Mouse (Mus musculus) cortical plate, adult 2 months (tissue): Measurements from ENCODE around the gene Hoxb1. TPM values are rescaled to one million over a fixed set of nuclear protein-coding genes. Genes with fewer than 3 reads are reported as not detected.

ENCODE experiments used
- H3K27ac ChIP-seq: fragments of 200-500 bp; 2 replicates; pipeline ENCODE4 v1.5.1; 2012; ENCODE audit warnings: low read length, control low read depth, inconsistent platforms; ENCODE audit not compliant: insufficient read depth
- H3K4me1 ChIP-seq: fragments of 200-500 bp; 2 replicates; pipeline ENCODE4 v1.6.1; 2011; ENCODE audit warnings: low read length; ENCODE audit not compliant: control insufficient read depth, insufficient read depth
- H3K4me3 ChIP-seq: fragments of 200-500 bp; 2 replicates; pipeline ENCODE4 v1.5.1; 2011; ENCODE audit warnings: mild to moderate bottlenecking, low read length, control low read depth; ENCODE audit not compliant: insufficient read depth
- CTCF ChIP-seq: fragments of 200-500 bp; IDR thresholded peaks from 2 replicates; pipeline ENCODE4 v1.5.1; 2011; ENCODE audit warnings: mild to moderate bottlenecking, control low read depth, low read length; ENCODE audit not compliant: insufficient read depth; ENCODE audit errors: extremely low read depth
- POLR2A ChIP-seq: fragments of 200-500 bp; IDR thresholded peaks from 2 replicates; pipeline ENCODE4 v1.6.1; 2011; ENCODE audit warnings: mild to moderate bottlenecking, low read length, control low read depth; ENCODE audit not compliant: insufficient read depth; ENCODE audit errors: extremely low read depth
- polyA plus RNA-seq: library from polyadenylated mRNA; depleted of rRNA; stranded (reverse); fragments of >200 nt; gene quantifications from 2 replicates; pipeline ENCODE4 v1.2.3, GENCODE M21; 2012

Gene Hoxb1
- polyA plus RNA-seq, 1 experiment: not detected

- H3K4me1 ChIP-seq: no peaks in the 10 kb centered on the region
- H3K27ac ChIP-seq: no peak overlapping the region
- TF ChIP-seq CTCF: no peak
- TF ChIP-seq POLR2A: no peak
- no peak overlapping the region for H3K4me3 ChIP-seq
Measured at GRCm38 (mm10) chr11:96383381-96383780, 17.8 kb downstream of the Hoxb1 start.

GRCm38 (mm10) chr11:96387635-96388034 is 22.1 kb downstream of the Hoxb1 start:
- TF ChIP-seq POLR2A (no peak), CTCF (no peak)
- H3K4me1 ChIP-seq: no peaks in the 10 kb centered on the region

DNA sequence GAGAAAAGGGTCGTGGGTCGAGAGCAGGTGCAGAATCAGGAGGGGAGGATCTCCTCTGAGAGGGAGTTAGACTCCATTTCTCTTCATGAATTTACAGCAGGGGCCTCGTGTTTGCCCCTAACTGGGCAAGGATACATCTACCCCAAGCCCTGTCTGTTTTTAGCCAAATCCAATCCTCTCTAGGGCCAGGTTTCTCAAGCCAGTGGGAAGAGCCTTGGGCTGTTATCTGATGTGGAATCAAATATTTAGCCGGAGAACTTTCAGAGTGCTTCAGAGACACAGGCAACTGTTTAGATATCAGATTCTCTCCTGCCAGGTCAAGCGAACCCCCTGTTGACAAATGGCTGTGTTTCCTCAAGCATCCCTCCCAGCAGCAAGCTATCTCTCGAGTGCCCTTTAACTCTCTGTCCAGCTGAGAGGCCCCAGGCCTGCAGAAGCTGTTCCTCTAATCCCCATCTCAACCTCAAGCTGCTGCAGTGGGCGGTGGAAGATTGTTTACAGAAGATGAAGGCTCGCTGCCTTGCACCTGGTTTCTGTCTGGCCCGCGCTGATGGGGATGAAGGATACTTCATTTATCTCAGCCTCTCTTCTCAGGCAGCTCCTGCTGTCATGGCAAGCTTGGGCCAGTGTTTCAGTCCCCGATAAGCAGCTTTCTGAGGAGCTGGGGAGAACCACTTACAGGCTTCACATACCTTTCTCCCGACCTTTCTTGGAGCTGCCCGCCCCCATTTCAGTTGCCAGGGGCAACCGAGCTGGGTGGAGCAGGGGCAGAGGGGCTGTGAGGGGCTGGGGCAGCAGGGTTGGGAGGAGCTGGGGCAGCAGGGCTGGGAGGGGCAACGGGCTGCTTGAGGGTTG is 31.4 kb downstream of the Hoxb1 start:
- TF ChIP-seq CTCF: no peak
- no peak for TF ChIP-seq POLR2A
- H3K4me1 ChIP-seq: no peaks in the 10 kb centered on the region
- H3K4me3 ChIP-seq: no peak overlapping the region
- no peak overlapping the region for H3K27ac ChIP-seq

More at GRCm38 (mm10) chr11:96387635-96388034, 22.1 kb downstream of the Hoxb1 start:
- H3K4me3 ChIP-seq: no peak overlapping the region
- no peak overlapping the region for H3K27ac ChIP-seq

DNA sequence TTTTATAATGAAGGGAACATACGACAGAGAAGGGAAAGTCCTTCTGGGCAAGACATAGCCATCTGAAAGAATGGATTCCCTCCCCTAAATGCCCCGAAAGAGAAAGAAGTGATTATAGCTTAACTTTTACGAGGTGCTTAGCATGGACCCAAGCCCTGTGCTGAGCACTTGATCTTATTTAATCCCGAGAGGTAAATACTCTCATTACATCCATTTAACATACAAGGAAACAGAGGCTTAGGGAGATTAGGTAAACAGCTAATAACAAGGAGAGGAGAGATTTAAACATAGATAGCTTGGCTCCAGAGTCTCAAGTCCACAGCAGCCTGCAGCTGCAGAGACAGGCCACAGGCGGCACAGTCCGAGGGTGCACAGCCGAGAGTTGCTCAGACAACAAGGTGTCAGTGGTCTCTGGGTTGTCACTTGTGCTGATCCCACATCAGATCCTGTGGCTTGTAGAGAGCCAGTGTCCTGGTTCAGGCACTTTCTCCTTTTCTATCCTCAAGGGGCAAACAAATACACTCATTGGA is 32.3 kb downstream of the Hoxb1 start:
- Histone ChIP-seq H3K27ac (no peak overlapping the region), H3K4me3 (no peak overlapping the region), H3K4me1 (no peaks in the 10 kb centered on the region)
- TF ChIP-seq CTCF (no peak), POLR2A (no peak)

DNA sequence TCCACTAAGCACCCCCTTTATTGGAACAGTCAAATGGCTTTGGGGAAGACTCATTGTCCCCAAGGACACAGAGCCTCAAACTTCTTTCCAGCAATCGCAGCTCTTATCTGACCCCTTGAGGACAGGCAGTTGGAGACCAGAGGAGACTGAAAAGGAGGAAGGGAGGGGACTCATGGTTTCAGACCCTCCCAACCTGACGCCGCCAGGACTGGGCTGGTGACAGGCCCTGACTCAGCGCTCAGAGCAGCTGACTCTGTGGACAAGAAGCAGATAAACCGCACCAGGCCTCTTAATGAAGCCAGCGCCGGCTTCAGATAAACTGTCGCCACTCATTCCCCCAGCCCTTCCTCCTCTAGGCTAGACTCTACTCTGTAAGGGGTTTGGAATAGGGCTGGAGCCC is 34.4 kb downstream of the Hoxb1 start:
- no peak overlapping the region for H3K4me3 ChIP-seq
- no peak for TF ChIP-seq CTCF
- no peak for TF ChIP-seq POLR2A

DNA sequence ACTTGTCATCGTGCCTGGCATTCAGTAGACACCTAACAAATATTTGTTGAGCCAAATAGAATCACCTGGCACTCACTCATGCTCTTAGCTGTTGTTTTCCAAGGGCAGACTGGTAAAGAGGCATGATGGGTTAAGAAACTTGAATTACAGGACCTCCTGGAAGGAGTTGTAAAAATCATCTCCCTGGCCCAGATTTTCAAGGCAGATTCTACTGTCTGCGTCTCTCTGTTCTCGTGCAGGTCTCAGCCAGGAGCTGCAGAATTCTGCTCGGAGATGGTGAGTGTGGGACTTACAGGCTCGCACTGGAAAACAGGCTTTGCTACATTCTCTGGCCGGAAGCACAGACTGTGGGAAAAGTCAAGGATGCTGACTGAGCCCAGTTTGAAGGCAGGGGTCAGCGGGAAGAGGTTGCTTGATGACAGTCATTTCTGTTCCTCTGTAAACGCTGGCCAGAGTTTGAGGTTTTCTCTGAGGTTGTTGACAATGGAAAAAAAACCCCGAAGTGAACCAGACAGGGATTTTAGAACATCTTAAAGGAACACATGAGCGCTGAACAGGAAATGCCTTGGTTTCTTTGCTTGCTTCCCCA is 38.6 kb downstream of the Hoxb1 start:
- Histone ChIP-seq H3K4me3 (no peak overlapping the region), H3K4me1 (no peaks in the 10 kb centered on the region), H3K27ac (no peak overlapping the region)
- TF ChIP-seq POLR2A: no peak
- TF ChIP-seq CTCF: no peak

More for the DNA sequence above, 34.4 kb downstream of the Hoxb1 start:
- no peaks in the 10 kb centered on the region for H3K4me1 ChIP-seq
- no peak overlapping the region for H3K27ac ChIP-seq

DNA sequence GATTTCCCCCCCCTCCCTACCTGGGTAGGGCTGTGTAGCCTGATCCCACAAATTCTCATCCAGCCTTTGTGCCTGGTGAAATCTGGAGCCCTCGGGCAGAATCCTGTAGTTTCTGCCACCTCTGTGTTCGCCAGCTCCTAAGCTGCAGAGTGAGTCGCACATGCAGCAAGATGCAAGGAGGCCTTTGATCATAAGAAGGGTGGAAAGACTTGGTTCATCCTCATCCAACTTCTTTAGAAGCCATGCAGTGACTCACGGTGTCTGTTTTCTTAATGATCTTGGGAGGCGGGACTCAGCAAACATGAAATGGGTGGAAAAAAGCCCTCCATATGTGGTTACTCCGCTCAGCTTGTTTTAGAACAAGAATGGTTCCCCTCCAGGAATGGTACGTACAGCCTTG is 39.3 kb downstream of the Hoxb1 start:
- H3K4me3 ChIP-seq: no peak overlapping the region
- TF ChIP-seq POLR2A (no peak), CTCF (no peak)
- H3K27ac ChIP-seq: no peak overlapping the region
- H3K4me1 ChIP-seq: no peaks in the 10 kb centered on the region

DNA sequence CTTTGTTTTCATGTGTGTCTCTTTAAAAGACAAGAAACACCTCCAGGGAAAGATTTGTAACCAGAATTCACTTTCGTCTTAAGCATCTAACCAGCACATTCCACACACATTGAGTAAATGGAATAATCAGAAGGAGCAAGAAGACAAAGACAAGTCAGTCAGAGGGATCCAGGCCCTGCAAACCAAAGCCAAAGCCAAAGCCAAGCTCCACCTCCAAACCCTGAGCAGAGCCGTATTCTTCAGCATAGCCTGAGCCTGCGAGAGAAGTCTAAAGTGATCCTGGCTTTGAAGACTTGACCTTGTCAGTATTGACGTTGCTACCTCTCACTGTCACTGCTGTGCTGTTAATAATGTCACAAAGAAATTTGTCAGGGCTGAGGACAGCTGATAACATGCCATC is 40.0 kb downstream of the Hoxb1 start:
- H3K4me1 ChIP-seq: no peaks in the 10 kb centered on the region
- TF ChIP-seq CTCF: no peak
- no peak for TF ChIP-seq POLR2A
- H3K27ac ChIP-seq: no peak overlapping the region
- no peak overlapping the region for H3K4me3 ChIP-seq

DNA sequence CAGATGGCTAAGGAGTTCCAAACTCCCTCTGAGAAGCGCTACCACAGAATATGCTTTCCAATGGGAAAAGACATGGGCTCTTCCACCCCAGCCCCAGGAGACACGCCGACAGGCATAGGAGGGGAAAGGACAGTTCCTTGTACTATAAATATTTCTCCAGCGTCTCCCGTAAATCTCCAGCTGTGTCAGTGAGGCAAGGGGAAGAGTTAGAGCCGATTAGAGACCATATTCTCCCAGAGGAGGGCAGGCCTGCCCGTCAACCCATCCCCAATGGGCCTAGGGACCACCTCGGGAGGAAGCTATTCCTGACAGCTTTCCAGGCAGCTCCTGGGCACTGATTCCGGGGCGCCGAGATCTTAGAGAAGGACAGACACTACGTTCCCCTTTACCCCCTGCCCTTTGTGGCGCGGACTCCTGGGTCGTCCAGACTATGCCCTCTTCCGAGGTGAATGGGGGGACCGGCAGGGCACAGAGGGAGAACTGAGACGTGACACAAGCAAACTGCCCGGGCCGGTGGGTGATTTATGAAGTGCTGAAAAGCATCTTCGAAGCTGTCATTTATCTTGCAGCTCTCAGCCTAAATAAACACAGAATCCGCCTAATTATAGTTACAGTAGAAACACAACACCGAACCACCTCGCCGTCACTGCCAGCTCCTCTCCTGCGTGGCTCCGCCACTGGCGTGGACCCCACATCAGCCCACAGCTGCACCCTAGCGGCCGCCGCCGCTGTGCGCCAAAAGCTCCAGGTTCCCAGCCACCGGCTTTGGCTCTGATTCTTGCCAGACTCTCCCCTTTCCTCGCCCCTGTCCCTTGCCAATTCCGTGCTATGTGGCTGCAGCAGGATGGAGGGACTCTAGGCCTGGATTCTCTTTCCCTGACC is 41.9 kb downstream of the Hoxb1 start:
- Histone ChIP-seq H3K4me1 (no peaks in the 10 kb centered on the region), H3K4me3 (no peak overlapping the region), H3K27ac (no peak overlapping the region)
- TF ChIP-seq CTCF (peak; percentile 21; the same call in 1 of the 2 replicates), POLR2A (no peak)
